ENCODE assay signal across 8 mouse cellular contexts in the genomic region with DNA sequence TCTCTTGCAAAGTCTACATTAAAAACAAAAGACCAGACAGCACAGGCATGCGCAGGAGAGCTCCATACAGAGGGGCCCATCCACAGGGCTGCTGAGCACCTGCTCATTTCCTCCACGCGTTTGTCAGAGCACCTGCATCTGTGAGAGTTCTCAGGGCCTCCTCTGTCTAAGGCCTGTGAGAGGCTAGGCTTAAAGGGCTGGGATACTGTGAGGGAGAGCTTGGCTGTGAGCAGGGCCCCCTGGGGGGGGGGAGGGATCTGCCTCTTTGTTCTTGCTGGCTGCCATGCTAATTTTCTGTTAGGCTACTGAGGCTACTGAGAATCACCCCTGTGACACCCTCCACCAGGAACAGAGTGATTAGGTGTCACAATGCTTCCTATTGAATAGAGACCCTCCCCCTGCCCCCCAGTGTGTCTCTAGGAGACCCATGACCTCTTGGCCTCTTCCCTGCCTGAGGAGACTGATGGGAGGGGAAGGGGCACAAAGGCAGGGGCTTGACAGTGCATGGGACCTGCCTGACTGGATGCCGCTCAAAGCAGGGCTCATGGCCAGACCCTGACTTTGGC. TPM values are rescaled to one million over a fixed set of nuclear protein-coding genes. Genes with fewer than 3 reads are reported as not detected.
A peak's percentile ranks its signal among the peaks of the same experiment; 100 is the strongest.
DNase-seq lines count a peak whose midpoint lies in the region; ATAC-seq and TF ChIP-seq lines count a peak whose summit lies in the region.

No protein-coding gene starts in this region.

- no peak overlapping the region for H3K4me2 ChIP-seq in kidney, embryonic 16.5 days (replicated peaks; ENCODE audit: low read depth, low read length)
- no peak overlapping the region for H3K4me2 ChIP-seq in limb, embryonic 15.5 days

- WGBS in kidney, embryonic 16.5 days = 19% methylated on average over 4 of the region's 4 CpGs
- 19% methylated on average over 4 of the region's 4 CpGs for WGBS in limb, embryonic 15.5 days

- no peak overlapping the region for H3K9ac ChIP-seq in kidney, embryonic 16.5 days (replicated peaks; ENCODE audit: low read length)
- no peak overlapping the region for H3K9ac ChIP-seq in limb, embryonic 15.5 days

- H3K36me3 ChIP-seq in kidney, embryonic 16.5 days (ENCODE audit: insufficient read depth, low read length) = no peaks in the 10 kb centered on the region
- H3K36me3 ChIP-seq in limb, embryonic 15.5 days = no peaks in the 10 kb centered on the region

- peak overlapping the region; percentile 65; the same call in 1 of the 2 replicates for H3K27ac ChIP-seq in kidney, embryonic 16.5 days (ENCODE audit: low read length)
- H3K27ac ChIP-seq in embryonic fibroblast, embryonic 13.5 days (ENCODE audit: insufficient read depth, low read length) = peak overlapping the region; percentile 90
- peak overlapping the region; percentile 87 for H3K27ac ChIP-seq in limb, embryonic 15.5 days

- no peak for ATAC-seq in kidney, embryonic 16.5 days (ENCODE audit: low FRiP score, low TSS enrichment)
- ATAC-seq in limb, embryonic 15.5 days (ENCODE audit: insufficient number of reproducible peaks, low FRiP score, low TSS enrichment, low read depth) = no peak
- no peak for ATAC-seq in cerebellum, adult (ENCODE audit: insufficient number of reproducible peaks, low FRiP score, low TSS enrichment)

- peaks cover 19% of the 10 kb centered on the region for H3K4me1 ChIP-seq in kidney, embryonic 16.5 days (ENCODE audit: insufficient read depth, low read length)
- peaks cover 25% of the 10 kb centered on the region for H3K4me1 ChIP-seq in embryonic fibroblast, embryonic 13.5 days (ENCODE audit: control insufficient read depth, insufficient read depth, low read length)
- H3K4me1 ChIP-seq in limb, embryonic 15.5 days = peaks cover 34% of the 10 kb centered on the region

- no peaks in the 10 kb centered on the region for H3K27me3 ChIP-seq in kidney, embryonic 16.5 days (ENCODE audit: insufficient read depth, low read length)
- no peaks in the 10 kb centered on the region for H3K27me3 ChIP-seq in limb, embryonic 15.5 days

- no peak for TF ChIP-seq CTCF in embryonic fibroblast, embryonic 13.5 days (IDR thresholded peaks at IDR 0.05; ENCODE audit: borderline replicate concordance, insufficient read depth, low read length)

- intact Hi-C loops in left cerebral cortex, postnatal 14 days (cut with DNase I) = loop anchor here (5.0 kb wide), 2 partner anchors 542 to 627 kb away; no protein-coding TSS in a partner anchor

- no peak for TF ChIP-seq POLR2A in embryonic fibroblast, embryonic 13.5 days (IDR thresholded peaks at IDR 0.05; ENCODE audit: low read depth, low read length)

- no peak for DNase-seq in kidney, postnatal 25 days
- peak; percentile 88 for DNase-seq in thymus, postnatal 0 days (ENCODE audit: low spot score)
- no peak for DNase-seq in frontal cortex, postnatal 14 days (ENCODE audit: low spot score in 2 of 2)
- DNase-seq in left cerebral cortex, postnatal 14 days (ENCODE audit: low spot score in 2 of 2) = no peak

- H3K4me3 ChIP-seq in kidney, embryonic 16.5 days (ENCODE audit: low read length) = no peak overlapping the region
- H3K4me3 ChIP-seq in embryonic fibroblast, embryonic 13.5 days (ENCODE audit: insufficient read depth, low read length) = no peak overlapping the region
- H3K4me3 ChIP-seq in limb, embryonic 15.5 days = no peak overlapping the region

- H3K9me3 ChIP-seq in kidney, embryonic 16.5 days (ENCODE audit: low read length) = no peaks in the 10 kb centered on the region
- H3K9me3 ChIP-seq in limb, embryonic 15.5 days = no peaks in the 10 kb centered on the region

RNA-seq across cellular contexts. Expression of gene Tpra1, which starts 23.7 kb away (rescaled TPM):
- polyA plus RNA-seq in kidney, embryonic 16.5 days (2015; fragmentation: Nextera tagmentation; extraction: Ambion mirVana) = 95.5 and 98.8 TPM in 2 replicates
- 29.2 and 31.0 TPM in 2 replicates for polyA plus RNA-seq in embryonic fibroblast, embryonic 13.5 days (2011; ENCODE audit: insufficient read length, low read depth, missing spikeins)
- polyA plus RNA-seq in limb, embryonic 15.5 days (2015; fragmentation: Nextera tagmentation; extraction: Ambion mirVana) = 83.2 and 83.3 TPM in 2 replicates
- 77.0 and 78.8 TPM in 2 replicates for polyA plus RNA-seq in thymus, postnatal 0 days (2015; fragmentation: Nextera tagmentation; extraction: Ambion mirVana)
- 10 to 100 TPM; 39.7 to 45.2 TPM for total RNA-seq in left cerebral cortex, postnatal 14 days (2021)

RNA-seq across cellular contexts. Expression of gene Mcm2, which starts 27.1 kb away (rescaled TPM):
- 151 and 157 TPM in 2 replicates for polyA plus RNA-seq in kidney, embryonic 16.5 days (2015; fragmentation: Nextera tagmentation; extraction: Ambion mirVana)
- polyA plus RNA-seq in embryonic fibroblast, embryonic 13.5 days (2011; ENCODE audit: insufficient read length, low read depth, missing spikeins) = 31.6 and 42.3 TPM in 2 replicates
- polyA plus RNA-seq in limb, embryonic 15.5 days (2015; fragmentation: Nextera tagmentation; extraction: Ambion mirVana) = 99.4 and 100 TPM in 2 replicates
- 138 and 161 TPM in 2 replicates for polyA plus RNA-seq in thymus, postnatal 0 days (2015; fragmentation: Nextera tagmentation; extraction: Ambion mirVana)
- 1 to 10 TPM; 3.6 to 3.8 TPM for total RNA-seq in left cerebral cortex, postnatal 14 days (2021)

RNA-seq across cellular contexts. Expression of gene Podxl2, which starts 50.9 kb away (rescaled TPM):
- polyA plus RNA-seq in kidney, embryonic 16.5 days (2015; fragmentation: Nextera tagmentation; extraction: Ambion mirVana) = 43.0 and 48.9 TPM in 2 replicates
- 9.3 and 13.9 TPM in 2 replicates for polyA plus RNA-seq in embryonic fibroblast, embryonic 13.5 days (2011; ENCODE audit: insufficient read length, low read depth, missing spikeins)
- 85.6 and 88.3 TPM in 2 replicates for polyA plus RNA-seq in limb, embryonic 15.5 days (2015; fragmentation: Nextera tagmentation; extraction: Ambion mirVana)
- 14.1 and 16.9 TPM in 2 replicates for polyA plus RNA-seq in thymus, postnatal 0 days (2015; fragmentation: Nextera tagmentation; extraction: Ambion mirVana)
- total RNA-seq in left cerebral cortex, postnatal 14 days (2021) = 100 to 1,000 TPM; 191 to 243 TPM
